Comparison of ENCODE assay signal across 21 mouse cellular contexts in genomic region chr16:93341791-93342190, GRCm38 (mm10).
"Had no signal": no experiment of that assay in that cellular context is flagged by ENCODE, and none has a peak within 500 bp of the region (broad histone marks: within the 10 kb centered on the region; RNA-seq: fewer than 3 reads in every experiment).

No protein-coding gene starts in this region.

- H3K4me1 ChIP-seq: limb, embryonic 12.5 days; limb, embryonic 15.5 days; liver, embryonic 15.5 days; midbrain, embryonic 10.5 days; midbrain, embryonic 13.5 days; neural tube, embryonic 13.5 days; stomach, embryonic 15.5 days had no signal

- ATAC-seq: lung, postnatal 0 days; midbrain, embryonic 13.5 days; midbrain, embryonic 16.5 days had no signal

- H3K9ac ChIP-seq: limb, embryonic 12.5 days; limb, embryonic 15.5 days; liver, embryonic 15.5 days; lung, embryonic 14.5 days; midbrain, embryonic 13.5 days; neural tube, embryonic 13.5 days; stomach, embryonic 15.5 days had no signal

- H3K9me3 ChIP-seq: limb, embryonic 12.5 days; limb, embryonic 15.5 days; liver, embryonic 15.5 days; midbrain, embryonic 10.5 days; midbrain, embryonic 13.5 days; neural tube, embryonic 13.5 days; stomach, embryonic 15.5 days had no signal

- H3K4me3 ChIP-seq: limb, embryonic 12.5 days; limb, embryonic 15.5 days; liver, embryonic 15.5 days; megakaryocyte, embryonic 14.5 days; midbrain, embryonic 10.5 days; midbrain, embryonic 13.5 days; myocyte; neural tube, embryonic 13.5 days; stomach, embryonic 15.5 days had no signal

- H3K27ac ChIP-seq: kidney, postnatal 0 days; limb, embryonic 12.5 days; limb, embryonic 15.5 days; liver, embryonic 15.5 days; midbrain, embryonic 10.5 days; midbrain, embryonic 13.5 days; neural tube, embryonic 13.5 days; stomach, embryonic 15.5 days had no signal

- H3K36me3 ChIP-seq: limb, embryonic 12.5 days; limb, embryonic 15.5 days; liver, embryonic 15.5 days; midbrain, embryonic 10.5 days; midbrain, embryonic 13.5 days; neural tube, embryonic 13.5 days; stomach, embryonic 15.5 days had no signal

- H3K4me2 ChIP-seq: limb, embryonic 12.5 days; limb, embryonic 15.5 days; liver, embryonic 15.5 days; lung, embryonic 14.5 days; midbrain, embryonic 13.5 days; neural tube, embryonic 13.5 days; stomach, embryonic 15.5 days had no signal

- H3K27me3 ChIP-seq: limb, embryonic 12.5 days; limb, embryonic 15.5 days; midbrain, embryonic 13.5 days; neural tube, embryonic 13.5 days; stomach, embryonic 15.5 days had no signal

- DNase-seq: kidney, adult 2 months; kidney, postnatal 25 days; layer of hippocampus, postnatal 36 days; left cerebral cortex, postnatal 4 days; lung, embryonic 14.5 days; retina, postnatal 1 day; right cerebral cortex, postnatal 25 days; spleen, adult 18-20 months; thymus, postnatal 25 days had no signal
